Mouse (Mus musculus): ENCODE measurements around the gene B2m. TPM values are rescaled to one million over a fixed set of nuclear protein-coding genes. Genes with fewer than 3 reads are reported as not detected.
"Not testable (repeated sequence)": the region's sequence is repeated elsewhere in the genome, so short reads cannot be mapped to it uniquely, and the experiment has no call there.

Gene B2m
- 1,787 and 1,863 TPM in 2 replicates for polyA plus RNA-seq (2015; fragmentation: Nextera tagmentation; extraction: Ambion mirVana)

DNA sequence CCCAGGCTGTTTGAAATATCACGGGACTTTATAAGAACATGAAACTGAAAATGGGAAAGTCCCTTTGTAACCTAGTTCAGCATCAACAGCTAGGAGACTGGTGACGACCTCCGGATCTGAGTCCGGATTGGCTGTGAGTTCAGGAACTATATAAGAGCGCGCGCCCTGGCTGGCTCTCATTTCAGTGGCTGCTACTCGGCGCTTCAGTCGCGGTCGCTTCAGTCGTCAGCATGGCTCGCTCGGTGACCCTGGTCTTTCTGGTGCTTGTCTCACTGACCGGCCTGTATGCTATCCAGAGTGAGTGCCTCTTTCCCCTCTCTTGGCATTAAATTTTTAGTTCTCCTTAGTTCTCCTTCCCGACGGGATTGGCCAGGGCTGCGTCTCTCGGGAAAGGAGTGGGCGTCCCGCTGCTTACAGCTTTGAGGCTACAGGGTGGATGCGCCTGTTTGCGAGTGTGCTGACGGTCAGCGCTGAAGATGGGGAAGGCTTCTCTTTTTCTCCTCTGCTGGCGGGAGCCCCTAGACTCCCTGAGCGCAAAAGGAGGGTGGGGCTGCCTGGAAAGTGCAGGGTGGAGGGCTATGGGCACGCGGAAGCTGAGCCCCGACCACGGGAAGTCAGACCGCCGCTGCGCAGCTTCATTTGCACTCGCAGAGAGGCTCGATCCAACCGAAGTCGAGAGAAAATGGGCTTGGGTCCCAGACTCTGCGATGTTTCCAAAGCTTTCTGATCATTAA, at the start of gene B2m:
B2m (plus strand) TSS at position 179 of the 734 bp plus-strand sequence.
- peak; percentile 97 for DNase-seq (ENCODE audit: low spot score)

DNA sequence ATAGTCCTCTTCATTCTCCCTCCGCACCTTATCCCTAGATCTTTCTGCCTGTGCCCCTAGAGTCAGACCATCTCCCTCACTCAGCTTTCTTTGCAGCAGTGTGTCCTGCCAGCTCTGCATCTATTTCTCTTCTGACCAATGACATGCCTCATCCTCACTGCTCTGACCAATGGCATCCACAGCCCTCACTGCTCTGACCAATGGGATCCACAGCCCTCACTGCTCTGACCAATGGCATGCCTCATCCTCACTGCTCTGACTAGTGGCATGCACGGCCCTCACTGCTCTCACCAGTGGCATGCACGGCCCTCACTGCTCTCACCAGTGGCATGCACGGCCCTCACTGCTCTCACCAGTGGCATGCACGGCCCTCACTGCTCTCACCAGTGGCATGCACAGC, 49.8 kb upstream of the B2m start:
- not testable (repeated sequence) for DNase-seq (ENCODE audit: low spot score)

DNA sequence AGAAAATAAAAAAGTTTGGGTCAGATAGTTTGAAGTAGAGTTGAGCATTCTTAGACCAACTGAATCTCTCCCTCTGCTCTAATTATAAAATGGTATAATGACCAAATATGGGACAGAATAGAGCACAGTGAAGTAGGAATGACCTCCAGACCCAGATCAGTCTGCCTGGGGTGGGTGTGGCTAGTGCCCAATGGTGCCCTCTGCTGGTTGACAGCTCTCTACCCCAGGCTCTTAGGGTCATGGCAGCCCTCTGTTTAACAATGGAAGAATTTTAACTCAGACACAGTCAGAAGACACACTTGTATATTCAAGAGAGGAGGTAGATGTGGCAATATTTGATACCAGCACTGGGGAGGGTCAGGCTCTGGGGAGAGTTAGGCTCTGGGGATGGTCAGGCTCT, 45.4 kb upstream of the B2m start:
- peak; percentile 33 for DNase-seq (ENCODE audit: low spot score)

DNA sequence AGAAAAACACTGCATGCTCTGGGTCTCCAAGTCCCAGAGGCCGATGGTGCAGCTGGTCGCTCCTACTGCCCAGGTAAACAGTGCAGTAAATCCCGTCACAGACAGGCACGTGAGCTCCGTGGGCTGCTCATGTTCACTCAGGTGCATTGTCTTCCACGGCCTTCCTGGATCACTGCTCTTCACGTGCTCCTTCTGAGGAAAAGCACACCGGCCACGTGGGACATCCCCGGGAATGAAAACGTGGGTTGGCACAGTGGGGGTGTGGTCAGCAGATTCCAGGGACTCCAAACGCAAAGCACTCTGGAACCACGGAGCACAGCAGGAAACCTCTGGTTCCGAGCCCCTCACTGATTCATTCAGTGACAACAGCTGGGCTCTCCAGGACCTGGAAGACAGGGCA, 39.4 kb upstream of the B2m start:
- no peak for DNase-seq (ENCODE audit: low spot score)

DNA sequence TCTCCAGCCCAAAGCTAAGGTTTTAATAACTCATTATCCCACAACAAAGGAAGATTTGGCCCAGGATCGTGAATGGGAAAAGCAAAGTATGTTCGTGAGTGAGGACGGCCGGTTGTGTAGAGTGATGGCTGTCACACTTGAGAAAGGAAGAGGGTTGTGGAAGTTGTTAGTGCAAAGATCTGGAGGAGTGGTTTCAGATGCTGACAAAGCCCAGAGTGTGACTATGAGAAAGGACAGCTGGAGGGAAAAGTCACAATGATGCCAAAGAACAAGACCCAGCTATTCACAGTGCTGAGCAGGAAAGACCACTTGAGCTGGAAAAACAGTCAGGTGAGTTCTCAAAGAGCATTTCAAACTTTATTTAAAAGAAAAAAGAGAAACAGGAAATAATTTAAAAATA, 37.8 kb upstream of the B2m start:
- DNase-seq (ENCODE audit: low spot score): no peak

DNA sequence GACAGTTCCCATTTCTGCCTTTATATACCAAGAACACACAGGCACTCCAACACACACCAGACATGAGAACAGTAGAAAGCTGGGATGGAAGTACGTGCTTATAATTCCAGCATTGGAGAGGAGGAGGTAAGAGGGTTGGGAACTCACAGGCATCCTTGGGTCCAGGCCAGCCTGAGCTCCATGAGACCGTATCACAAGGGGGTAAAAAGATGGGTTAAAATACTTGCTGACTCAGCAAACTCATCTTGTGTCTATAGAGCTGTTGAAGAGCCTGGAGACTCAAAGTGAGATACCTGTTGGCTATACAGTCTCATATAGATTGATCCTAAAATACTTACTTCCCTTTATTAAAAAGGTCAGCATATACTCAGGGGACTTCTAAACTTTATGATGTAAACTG, 30.6 kb upstream of the B2m start:
- DNase-seq (ENCODE audit: low spot score): no peak

GRCm38 (mm10) chr2:122117961-122118958, 29.2 kb upstream of the B2m start, which contains the start of gene Spg11:
TSS of gene Spg11 (minus strand) at chr2:122118386.
- peak; percentile 97 for DNase-seq (ENCODE audit: low spot score)

GRCm38 (mm10) chr2:122125680-122126572, 21.6 kb upstream of the B2m start:
- DNase-seq (ENCODE audit: low spot score): peak; percentile 79

- peak; percentile 59 for DNase-seq (ENCODE audit: low spot score)
Observed at GRCm38 (mm10) chr2:122126765-122127347, 20.6 kb upstream of the B2m start.

- no peak for DNase-seq (ENCODE audit: low spot score)
Observed at GRCm38 (mm10) chr2:122127635-122128034, 19.9 kb upstream of the B2m start.

DNA sequence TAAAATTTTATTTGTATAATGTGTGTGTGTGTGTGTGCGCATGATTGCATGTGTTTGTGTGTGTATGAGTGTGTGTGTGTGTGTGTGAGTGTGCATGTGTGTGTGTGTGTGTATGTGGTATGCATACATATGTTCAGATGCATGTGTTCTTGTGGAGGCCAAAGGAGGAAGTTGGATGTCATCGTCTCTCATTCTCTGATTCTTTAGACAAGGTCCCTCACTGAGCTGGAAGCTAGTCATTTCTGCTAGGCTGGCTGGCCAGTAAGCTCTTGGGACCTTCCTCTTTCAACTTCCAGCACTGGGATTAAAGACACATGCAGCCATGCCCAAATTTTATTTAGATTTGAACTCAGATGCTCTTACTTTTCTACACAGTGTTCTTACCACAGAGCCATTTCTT, 15.4 kb upstream of the B2m start:
- no peak for DNase-seq (ENCODE audit: low spot score)

DNA sequence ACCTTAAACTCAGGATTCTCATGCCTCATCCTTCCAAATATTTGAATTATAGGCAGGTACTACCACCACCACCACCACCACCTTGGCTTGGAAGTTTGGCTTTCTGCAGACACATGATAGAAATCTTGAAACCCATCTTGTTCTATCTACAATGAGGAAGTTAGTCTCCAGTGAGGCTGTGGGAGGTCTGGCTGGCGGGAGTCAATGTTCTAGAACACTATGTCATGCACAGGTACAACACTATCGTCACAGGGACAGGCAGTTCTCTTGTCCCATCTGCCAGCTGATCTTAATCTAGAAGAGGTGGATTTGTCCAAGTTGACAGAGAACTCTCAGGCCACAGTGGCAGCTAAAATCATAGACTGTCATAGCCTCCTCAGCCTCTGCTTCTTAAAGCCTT, 14.9 kb upstream of the B2m start:
- no peak for DNase-seq (ENCODE audit: low spot score)

- DNase-seq (ENCODE audit: low spot score): no peak
Observed at GRCm38 (mm10) chr2:122137839-122138465, 9.5 kb upstream of the B2m start.

- DNase-seq (ENCODE audit: low spot score): no peak
Observed at GRCm38 (mm10) chr2:122140815-122141214, 6.7 kb upstream of the B2m start.

- DNase-seq (ENCODE audit: low spot score): no peak
Observed at GRCm38 (mm10) chr2:122141332-122141967, 6.0 kb upstream of the B2m start.

GRCm38 (mm10) chr2:122143111-122143510, 4.4 kb upstream of the B2m start:
- no peak for DNase-seq (ENCODE audit: low spot score)

GRCm38 (mm10) chr2:122145756-122146155, 1.7 kb upstream of the B2m start:
- DNase-seq (ENCODE audit: low spot score): no peak

DNA sequence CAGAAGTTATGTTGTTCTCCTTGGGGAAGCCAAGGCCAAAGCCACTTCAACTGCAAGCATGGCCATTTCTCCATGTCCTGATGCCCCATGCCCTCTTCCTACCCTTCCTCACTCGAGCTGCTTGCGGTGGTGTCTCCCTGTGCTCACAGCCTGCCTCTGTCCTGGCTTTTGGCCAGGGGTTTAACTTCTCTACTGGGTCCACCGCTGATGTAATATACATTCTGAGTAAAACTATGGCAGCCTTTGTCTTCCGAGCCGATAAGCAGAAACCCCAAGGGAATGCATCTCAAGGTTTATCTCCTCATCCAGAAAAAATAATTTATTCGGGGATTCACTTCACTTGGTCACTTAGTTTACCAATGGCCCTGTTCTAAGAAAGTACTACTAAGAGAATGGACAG, 799 bp upstream of the B2m start:
- no peak for DNase-seq (ENCODE audit: low spot score)

DNA sequence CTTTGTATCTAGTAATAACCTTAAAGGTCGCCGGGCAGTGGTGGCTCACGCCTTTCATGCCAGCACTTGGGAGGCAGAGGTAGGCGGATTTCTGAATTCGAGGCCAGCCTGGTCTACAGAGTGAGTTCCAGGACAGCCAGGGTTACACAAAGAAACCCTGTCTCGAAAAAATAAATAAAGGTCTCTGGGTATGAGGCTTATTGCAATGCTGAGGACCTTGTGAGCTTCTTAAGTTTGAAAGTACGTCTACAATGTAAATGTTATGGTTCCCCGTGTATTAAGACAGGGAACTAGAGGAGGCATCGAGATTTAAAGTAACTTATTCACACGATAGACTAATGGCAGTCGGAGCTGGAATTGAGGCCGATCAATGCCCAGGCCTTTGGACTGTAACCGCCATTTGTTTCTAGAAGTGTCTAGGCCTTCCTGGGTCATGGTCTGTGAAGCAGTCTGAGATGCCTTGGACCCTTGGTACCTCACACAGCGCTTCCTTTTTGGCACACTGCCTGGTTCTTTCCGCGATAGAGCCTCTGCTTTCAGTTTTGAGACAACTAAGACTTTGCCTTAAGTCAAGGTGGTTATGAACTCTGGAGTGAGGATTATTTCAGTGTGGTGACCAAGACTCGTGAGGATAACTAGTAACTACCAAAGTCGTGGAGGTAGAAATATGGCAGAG, 894 bp downstream of the B2m start:
- peak; percentile 72 for DNase-seq (ENCODE audit: low spot score)
